Mouse (Mus musculus) kidney, postnatal 25 days (tissue): Measurements from ENCODE around the gene Pnn.

Experiments
- DNase-seq, 2 experiments: peaks; one replicate each; pipeline ENCODE4 v3.0.0; 2021; ENCODE audit warnings: mixed read lengths in 2 of 2

Pnn gene

GRCm38 (mm10) chr12:59077883-59078282 is 11.2 kb downstream of the Pnn start:
- DNase-seq, result no peak

- no peak for DNase-seq
Measured at GRCm38 (mm10) chr12:59080461-59080860, 13.8 kb downstream of the Pnn start.

GRCm38 (mm10) chr12:59084446-59084845 is 17.8 kb downstream of the Pnn start:
- DNase-seq, result peak; percentile 22 to 58

DNA sequence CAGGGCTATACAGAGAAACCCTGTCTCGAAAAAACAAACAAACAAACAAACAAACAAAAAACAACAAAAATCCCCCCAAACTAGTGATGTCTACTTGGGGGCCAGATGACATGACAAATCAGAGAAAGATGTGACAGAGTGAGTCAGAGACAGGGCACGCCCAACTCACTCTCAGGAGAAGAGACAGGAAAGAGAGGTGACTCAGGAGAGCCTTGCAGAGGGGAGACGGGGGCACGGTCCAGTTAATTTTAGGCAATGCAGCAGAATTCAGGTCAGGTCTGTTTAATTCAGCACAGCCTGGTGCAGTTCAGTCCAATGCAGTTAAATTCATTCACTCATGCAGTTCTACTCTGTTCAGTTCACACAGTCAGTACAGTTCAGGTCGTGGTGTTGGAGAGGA is 19.5 kb downstream of the Pnn start:
- DNase-seq, result peak in 1 of 2 experiments; percentile 52

- no peak for DNase-seq
Measured at GRCm38 (mm10) chr12:59093543-59093942, 26.9 kb downstream of the Pnn start.

DNA sequence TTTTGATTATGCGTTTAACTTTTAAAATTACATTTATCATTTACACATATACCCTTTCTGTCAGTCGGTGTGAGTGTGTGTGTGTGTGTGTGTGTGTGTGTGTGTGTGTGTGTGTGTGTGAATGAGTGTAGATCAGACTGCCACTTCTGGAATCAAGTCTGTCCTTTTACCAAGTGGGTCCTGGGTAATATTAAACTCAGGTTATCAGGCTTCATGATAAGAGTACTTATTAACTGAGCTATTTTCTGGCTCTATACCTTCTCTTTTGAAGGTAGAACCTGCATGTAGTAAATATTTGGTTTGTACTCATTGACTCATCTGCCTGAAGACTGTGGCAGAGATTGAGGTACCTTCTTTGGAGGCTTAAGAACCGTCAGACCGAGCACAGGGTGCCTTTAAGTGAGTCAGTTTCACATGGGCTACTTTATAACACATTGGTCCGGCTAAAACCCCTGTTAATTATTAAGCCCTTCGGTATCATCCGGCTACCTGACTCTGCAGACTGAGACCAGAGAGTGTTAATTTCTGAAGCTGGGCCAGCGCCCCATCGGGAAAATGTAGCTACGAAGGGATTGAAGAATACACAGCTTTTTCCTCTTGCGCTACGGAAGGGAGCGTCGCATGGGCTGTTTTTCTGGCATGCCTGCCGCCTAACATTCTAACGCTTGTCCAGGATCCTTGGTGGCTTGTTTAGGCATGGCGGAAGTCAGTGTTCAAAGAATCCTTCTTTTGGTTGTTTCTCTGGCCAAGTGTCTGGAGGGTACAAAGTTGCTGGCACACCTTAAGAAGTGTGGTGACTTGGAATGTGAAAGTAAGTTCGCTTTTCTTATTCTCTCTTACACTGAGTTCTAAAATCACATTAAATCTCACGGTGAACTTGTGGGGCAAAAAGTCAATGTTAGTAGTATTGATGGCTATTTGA is 28.7 kb downstream of the Pnn start, which contains the start of gene Mia2:
Gene Mia2, plus strand, starts transcription at position 696 of the 922 bp plus-strand sequence.
- DNase-seq, result peak; percentile 75 to 82

DNA sequence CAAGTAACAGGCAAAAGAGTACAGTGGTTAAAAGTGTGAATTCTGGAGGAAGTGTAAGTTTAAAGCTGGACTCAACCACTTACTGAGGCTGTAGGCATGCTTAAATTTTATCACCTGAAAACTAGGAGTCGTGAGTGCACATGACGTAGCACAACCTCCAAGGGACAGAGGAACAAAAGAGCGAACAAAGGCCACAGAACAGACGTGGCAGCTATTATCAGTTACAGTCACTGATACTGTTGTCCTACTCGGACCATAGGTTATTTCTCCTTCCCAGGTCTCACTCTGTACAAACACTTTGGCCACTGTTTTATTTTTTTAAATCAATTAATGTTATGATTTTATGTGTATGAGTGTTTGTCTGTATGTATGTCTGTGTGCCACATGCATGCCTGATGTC is 38.1 kb downstream of the Pnn start:
- no peak for DNase-seq

DNA sequence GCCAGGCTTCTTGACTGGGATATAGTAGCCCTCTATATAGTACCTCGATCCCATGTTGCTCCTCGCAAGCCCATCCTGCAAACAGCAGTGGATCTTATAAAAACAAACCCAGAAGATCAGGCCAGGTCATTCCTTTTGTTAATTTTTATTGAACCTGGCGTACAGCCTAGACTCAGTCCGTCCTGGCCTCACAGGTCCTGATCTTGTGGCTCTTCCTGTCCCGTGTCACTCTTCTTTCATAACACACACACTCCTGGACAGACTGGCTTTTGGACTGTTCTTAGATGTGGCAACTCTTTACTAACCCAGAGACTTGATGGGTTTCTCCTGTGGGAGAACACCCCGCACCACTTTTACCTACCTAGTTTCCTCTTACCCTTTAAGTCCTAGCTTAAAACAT is 39.2 kb downstream of the Pnn start:
- DNase-seq, result peak; percentile 35 to 67

DNA sequence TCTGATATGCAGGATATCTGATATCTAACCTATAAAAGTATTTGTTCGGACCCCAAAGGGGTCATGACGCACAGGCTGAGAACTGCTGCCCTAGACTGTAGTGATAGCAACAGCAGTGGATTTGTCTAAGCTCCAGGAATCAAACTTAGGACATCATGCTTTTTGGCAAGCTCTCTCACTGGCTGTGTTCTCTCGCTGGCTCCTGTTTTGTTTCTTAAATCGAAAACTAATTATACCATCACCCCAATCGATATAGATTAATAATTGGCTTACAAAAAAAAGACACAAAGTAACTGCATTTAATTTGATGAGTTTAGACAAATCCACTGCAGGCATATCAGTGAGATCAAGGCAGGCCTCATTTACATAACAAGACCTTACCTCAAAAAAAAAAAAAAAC is 39.8 kb downstream of the Pnn start:
- no peak for DNase-seq

- no peak for DNase-seq
Measured at GRCm38 (mm10) chr12:59107926-59108325, 41.2 kb downstream of the Pnn start.

GRCm38 (mm10) chr12:59117184-59117583 is 50.5 kb downstream of the Pnn start:
- no peak for DNase-seq
